Mouse (Mus musculus) heart, adult 2 months (tissue): ENCODE measurements at regions not wholly inside any gene's neighbourhood (a gene's known extent, or its start where the extent isn't known, plus 50 kb on each side); places are given as distances from the start of the nearest gene placed in this dataset.

Experiments used
- DNase-seq, 2 experiments: peaks; one replicate each; pipeline ENCODE4 v3.0.0; 2021
- H3K27ac ChIP-seq: fragments of 200-600 bp; 2 replicates; pipeline ENCODE4 v1.8.1; 2022
- H3K27me3 ChIP-seq: fragments of 200-500 bp; 2 replicates; pipeline ENCODE4 v1.6.1; 2012; ENCODE audit warnings: mild to moderate bottlenecking, low read length, inconsistent platforms, mixed read lengths; ENCODE audit not compliant: control insufficient read depth, insufficient read depth
- H3K36me3 ChIP-seq: fragments of 200-500 bp; 2 replicates; pipeline ENCODE4 v1.6.1; 2012; ENCODE audit warnings: low read length, inconsistent platforms; ENCODE audit not compliant: control insufficient read depth, insufficient read depth
- H3K4me1 ChIP-seq: fragments of 200-500 bp; 2 replicates; pipeline ENCODE4 v1.6.1; 2011; ENCODE audit warnings: low read length; ENCODE audit not compliant: control insufficient read depth, insufficient read depth
- H3K4me3 ChIP-seq: fragments of 200-600 bp; 2 replicates; pipeline ENCODE4 v1.8.1; 2022
- H3K79me2 ChIP-seq: fragments of 200-500 bp; replicated peaks from 2 replicates; pipeline ENCODE4 v1.6.1; 2012; ENCODE audit warnings: mild to moderate bottlenecking, inconsistent platforms, low read length, moderate library complexity, mixed read lengths; ENCODE audit not compliant: control insufficient read depth, insufficient read depth
- H3K9ac ChIP-seq: fragments of 200-500 bp; 2 replicates; pipeline ENCODE4 v1.6.1; 2012; ENCODE audit warnings: low read depth, mild to moderate bottlenecking, control low read depth, inconsistent platforms, low read length, mixed read lengths
- CTCF ChIP-seq: fragments of 200-600 bp; IDR thresholded peaks from 2 replicates; pipeline ENCODE4 v1.8.1; 2022; ENCODE audit warnings: antibody characterized with exemption, mild to moderate bottlenecking, moderate library complexity
- EP300 ChIP-seq: fragments of 200-500 bp; IDR thresholded peaks from 2 replicates; pipeline ENCODE4 v1.6.1; 2011; ENCODE audit warnings: low read depth, low read length, control low read depth; ENCODE audit not compliant: insufficient read depth
- POLR2A ChIP-seq: fragments of 200-500 bp; IDR thresholded peaks from 2 replicates; pipeline ENCODE4 v1.6.1; 2011; ENCODE audit warnings: mild to moderate bottlenecking, low read depth, low read length, control low read depth; ENCODE audit not compliant: insufficient read depth
- WGBS: fragments of 180-500 bp; shearing (Covaris S2); methylation state at CpG from one replicate; pipeline ENCODE4 v1.1.7; 2018; 5-methylcytosine and 5-hydroxymethylcytosine counted together
- intact Hi-C: fragments of 180-260 bp; cut with DNase I; formaldehyde crosslinking; loops from one replicate; pipeline ENCODE4 v1.15.1; 2025

DNA sequence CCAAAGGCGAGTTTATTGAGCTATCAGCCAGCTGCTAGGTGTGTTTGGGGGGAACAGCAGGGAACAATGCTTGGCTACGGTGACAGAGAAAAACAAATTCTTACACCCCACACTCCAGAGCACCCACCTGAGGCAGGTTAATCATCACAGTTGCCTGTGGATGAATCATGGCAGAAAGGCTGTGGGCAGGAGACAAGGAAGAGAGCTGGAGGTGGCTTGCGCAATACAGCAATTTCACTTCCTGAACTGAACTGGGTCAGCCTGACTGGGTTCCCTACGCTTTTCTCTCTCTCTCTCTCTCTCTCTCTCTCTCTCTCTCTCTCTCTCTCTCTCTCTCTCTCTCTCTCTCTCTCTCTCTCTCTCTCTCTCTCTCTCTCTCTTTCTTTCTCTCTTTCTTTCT is 481.5 kb downstream of the Zfp704 start:
- DNase-seq: peak in 1 of 2 experiments; percentile 15
- TF ChIP-seq EP300 (no peak), CTCF (no peak)
- Histone ChIP-seq H3K9ac (no peak overlapping the region), H3K27me3 (no peaks in the 10 kb centered on the region), H3K4me1 (no peaks in the 10 kb centered on the region), H3K4me3 (no peak overlapping the region), H3K27ac (no peak overlapping the region), H3K36me3 (no peaks in the 10 kb centered on the region), H3K79me2 (no peaks in the 10 kb centered on the region)
- intact Hi-C loops: no loop called here
- 80% methylated on average over 4 of the region's 4 CpGs for WGBS

DNA sequence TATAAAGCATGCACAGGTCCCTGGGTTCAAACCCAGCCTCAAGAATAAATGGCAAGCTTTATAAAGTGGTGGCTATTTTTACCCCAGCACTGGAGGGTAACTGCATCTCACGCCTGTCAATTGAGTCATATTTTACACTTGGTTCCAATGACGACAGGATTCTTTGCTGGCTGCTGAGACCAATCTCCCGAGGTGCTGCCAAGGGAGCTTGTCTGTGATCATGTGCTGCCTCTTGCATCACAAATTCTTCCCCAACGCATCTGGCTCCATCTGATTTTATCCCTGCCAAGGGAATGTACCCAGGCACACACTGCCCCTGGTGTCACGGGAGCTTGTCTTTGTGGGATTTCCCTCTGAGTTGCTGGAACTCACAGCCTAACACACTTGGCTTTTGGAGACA is 486.8 kb downstream of the Zfp704 start:
- Histone ChIP-seq H3K27ac (no peak overlapping the region), H3K4me1 (no peaks in the 10 kb centered on the region), H3K36me3 (no peaks in the 10 kb centered on the region), H3K9ac (no peak overlapping the region), H3K4me3 (no peak overlapping the region), H3K79me2 (no peaks in the 10 kb centered on the region), H3K27me3 (no peaks in the 10 kb centered on the region)
- 33% methylated on average over 5 of the region's 5 CpGs for WGBS
- TF ChIP-seq CTCF (no peak), EP300 (peak; percentile 97)
- intact Hi-C loops: no loop called here
- peak; percentile 50 to 83 for DNase-seq

DNA sequence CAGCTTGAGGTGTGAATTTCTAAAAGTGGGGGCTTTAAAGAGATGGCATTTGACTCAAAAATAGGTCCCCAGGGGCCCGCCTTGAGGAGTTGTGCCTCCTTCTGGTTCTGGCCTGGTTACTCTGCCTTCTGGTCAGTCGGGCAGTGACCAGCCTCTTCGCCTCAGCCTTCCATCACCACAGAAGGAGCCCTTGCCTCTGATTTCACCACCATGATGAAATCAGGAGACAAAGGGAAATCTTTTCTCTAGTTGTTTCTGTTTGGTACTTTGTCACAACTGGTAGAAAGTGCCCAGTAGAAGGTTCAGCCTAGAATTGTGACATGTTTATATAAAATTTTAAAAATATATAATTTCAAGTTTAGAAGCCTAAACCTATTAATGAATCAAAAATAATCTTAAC is 492.0 kb downstream of the Zfp704 start:
- H3K9ac ChIP-seq: no peak overlapping the region
- intact Hi-C loops: no loop called here
- H3K79me2 ChIP-seq: no peaks in the 10 kb centered on the region
- DNase-seq: no peak
- H3K4me1 ChIP-seq: no peaks in the 10 kb centered on the region
- H3K27ac ChIP-seq: no peak overlapping the region
- TF ChIP-seq EP300 (no peak), CTCF (no peak), POLR2A (no peak)
- H3K4me3 ChIP-seq: no peak overlapping the region
- H3K27me3 ChIP-seq: no peaks in the 10 kb centered on the region
- WGBS: 87% methylated on average over 3 of the region's 3 CpGs
- no peaks in the 10 kb centered on the region for H3K36me3 ChIP-seq

DNA sequence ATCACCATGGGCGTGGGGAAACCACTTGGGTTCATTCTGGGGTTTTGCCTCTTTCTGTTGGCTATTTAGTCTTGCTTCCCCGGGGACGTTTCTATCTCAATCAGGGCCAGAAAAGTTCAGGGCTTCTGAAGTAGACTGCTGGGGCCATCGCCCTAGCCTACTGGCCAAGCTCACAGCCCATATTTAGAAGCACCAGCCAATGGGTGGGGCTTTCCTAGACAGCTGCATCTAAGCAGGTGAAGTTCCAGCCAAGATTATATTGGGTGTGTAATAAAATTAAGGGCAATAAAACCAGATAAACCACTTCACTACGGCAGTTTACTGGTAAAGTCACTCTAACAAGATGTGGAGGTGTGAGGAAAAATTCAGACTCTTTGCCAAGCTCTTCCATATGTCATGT is 496.5 kb downstream of the Zfp704 start:
- no peaks in the 10 kb centered on the region for H3K27me3 ChIP-seq
- no peak overlapping the region for H3K4me3 ChIP-seq
- H3K9ac ChIP-seq: no peak overlapping the region
- DNase-seq: no peak
- no peaks in the 10 kb centered on the region for H3K79me2 ChIP-seq
- intact Hi-C loops: no loop called here
- 48% methylated on average over 5 of the region's 5 CpGs for WGBS
- H3K27ac ChIP-seq: no peak overlapping the region
- TF ChIP-seq EP300 (no peak), CTCF (no peak), POLR2A (no peak)
- no peaks in the 10 kb centered on the region for H3K4me1 ChIP-seq
- H3K36me3 ChIP-seq: no peaks in the 10 kb centered on the region

DNA sequence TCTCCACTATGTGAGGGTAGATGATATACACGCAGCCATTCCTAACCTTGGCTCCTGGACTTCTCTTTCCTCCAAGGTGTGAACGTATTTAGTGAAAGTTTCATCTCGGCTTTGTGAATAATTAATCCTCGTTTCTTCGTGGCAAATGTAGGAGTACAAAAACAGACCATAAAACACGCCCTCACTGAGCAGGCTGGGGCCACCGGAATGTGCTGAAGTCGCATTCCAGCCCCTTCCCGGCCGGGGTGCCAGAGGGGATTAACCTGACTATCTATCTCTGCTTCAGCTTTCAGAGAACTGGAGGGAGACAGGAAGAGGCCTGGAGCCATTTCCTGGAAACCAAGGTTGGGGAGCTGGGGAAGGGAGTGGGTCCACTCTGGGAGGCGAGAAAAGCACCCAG is 499.1 kb downstream of the Zfp704 start:
- DNase-seq: no peak
- intact Hi-C loops: no loop called here
- H3K27ac ChIP-seq: no peak overlapping the region

DNA sequence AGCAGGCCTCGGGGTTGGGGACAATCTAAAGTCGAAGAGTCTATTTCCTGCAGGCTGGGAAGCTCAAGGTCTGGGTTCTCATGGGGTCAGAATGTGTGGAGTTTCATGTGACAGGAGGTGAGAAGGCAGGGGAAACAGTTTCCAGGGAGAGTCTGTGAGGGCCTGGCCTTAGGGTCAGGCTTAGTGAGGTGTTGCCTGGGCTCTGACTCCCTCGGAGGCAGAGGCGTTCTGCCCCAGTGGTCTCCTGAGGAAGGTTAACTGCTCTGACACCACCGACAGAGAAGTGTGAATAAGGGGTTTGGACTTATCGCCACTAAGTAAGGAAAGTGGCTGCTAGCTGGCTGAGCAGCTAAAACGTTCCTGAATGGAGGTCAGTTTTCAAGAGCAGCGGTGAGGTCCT is 499.9 kb downstream of the Zfp704 start:
- WGBS: 54% methylated on average over 8 of the region's 8 CpGs
- intact Hi-C loops: no loop called here
- TF ChIP-seq CTCF (no peak), POLR2A (no peak), EP300 (no peak)

More for the DNA sequence above, 499.1 kb downstream of the Zfp704 start:
- no peak overlapping the region for H3K4me3 ChIP-seq
- no peak for TF ChIP-seq POLR2A
- TF ChIP-seq EP300: no peak
- no peak for TF ChIP-seq CTCF
- no peak overlapping the region for H3K9ac ChIP-seq
- no peaks in the 10 kb centered on the region for H3K79me2 ChIP-seq
- no peaks in the 10 kb centered on the region for H3K4me1 ChIP-seq
- no peaks in the 10 kb centered on the region for H3K27me3 ChIP-seq
- 62% methylated on average over 11 of the region's 11 CpGs for WGBS
- no peaks in the 10 kb centered on the region for H3K36me3 ChIP-seq

DNA sequence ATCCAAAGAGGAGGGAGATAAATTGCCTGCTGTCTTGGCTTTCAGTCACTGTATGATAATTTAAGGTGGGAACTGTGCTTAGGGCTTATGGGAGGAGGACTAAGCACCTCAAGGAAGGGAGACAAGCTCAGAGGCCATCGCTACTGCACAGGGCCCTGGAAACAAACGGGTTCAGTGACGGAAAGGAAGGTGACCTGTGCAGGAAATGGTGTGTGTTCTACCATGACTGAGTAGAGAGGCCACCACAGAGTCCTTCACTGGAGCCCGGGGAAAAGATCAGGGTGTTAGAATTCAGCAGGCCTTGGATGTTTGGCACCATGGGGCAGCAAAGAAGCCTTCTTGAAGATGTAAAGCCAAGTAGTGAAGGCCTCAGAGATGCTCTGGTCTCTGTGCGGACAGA is 500.4 kb downstream of the Zfp704 start:
- no peak for TF ChIP-seq POLR2A
- TF ChIP-seq CTCF: no peak
- TF ChIP-seq EP300: no peak
- WGBS: 90% methylated on average over 5 of the region's 5 CpGs
- Histone ChIP-seq H3K4me3 (no peak overlapping the region), H3K9ac (no peak overlapping the region), H3K79me2 (no peaks in the 10 kb centered on the region), H3K4me1 (no peaks in the 10 kb centered on the region), H3K36me3 (no peaks in the 10 kb centered on the region), H3K27me3 (no peaks in the 10 kb centered on the region), H3K27ac (no peak overlapping the region)
- DNase-seq: no peak
- intact Hi-C loops: no loop called here

More for the DNA sequence above, 499.9 kb downstream of the Zfp704 start:
- H3K9ac ChIP-seq: no peak overlapping the region
- H3K36me3 ChIP-seq: no peaks in the 10 kb centered on the region
- H3K4me1 ChIP-seq: no peaks in the 10 kb centered on the region
- no peaks in the 10 kb centered on the region for H3K27me3 ChIP-seq
- no peak overlapping the region for H3K27ac ChIP-seq
- H3K4me3 ChIP-seq: no peak overlapping the region
- H3K79me2 ChIP-seq: no peaks in the 10 kb centered on the region
- DNase-seq: no peak
